Mouse (Mus musculus) hindbrain, embryonic 11.5 days (tissue): ENCODE measurements around the gene Vps72. TPM values are rescaled to one million over a fixed set of nuclear protein-coding genes. Genes with fewer than 3 reads are reported as not detected.

Experiments used
- ATAC-seq: fragments of 200-750 bp; cut with Nextera tagmentation; 2 replicates; pipeline ENCODE4 v1.8.0; 2017; ENCODE audit warnings: mild to moderate bottlenecking, moderate TSS enrichment, moderate library complexity; ENCODE audit not compliant: low FRiP score
- DNase-seq: peaks from one replicate; pipeline ENCODE4 v3.0.0-alpha.2; 2015; ENCODE audit warnings: low spot score
- H3K27ac ChIP-seq: fragments of 300-500 bp; sonication (generic); 2 replicates; pipeline ENCODE4 v1.5.1; 2014; ENCODE audit warnings: mild to moderate bottlenecking, low read depth, low read length
- H3K27me3 ChIP-seq: fragments of 300-500 bp; sonication (generic); 2 replicates; pipeline ENCODE4 v1.6.1; 2014; ENCODE audit warnings: mild to moderate bottlenecking, low read length, moderate library complexity, mixed read lengths; ENCODE audit not compliant: control insufficient read depth, insufficient read depth
- H3K36me3 ChIP-seq: fragments of 300-500 bp; sonication (generic); 2 replicates; pipeline ENCODE4 v1.6.1; 2014; ENCODE audit warnings: mild to moderate bottlenecking, low read length, moderate library complexity, mixed read lengths; ENCODE audit not compliant: control insufficient read depth, insufficient read depth
- H3K4me1 ChIP-seq: fragments of 300-500 bp; sonication (generic); replicated peaks from 2 replicates; pipeline ENCODE4 v1.6.1; 2014; ENCODE audit warnings: low read length, mixed read lengths; ENCODE audit not compliant: control insufficient read depth, insufficient read depth
- H3K4me2 ChIP-seq: fragments of 300-500 bp; sonication (generic); replicated peaks from 2 replicates; pipeline ENCODE4 v1.6.1; 2014; ENCODE audit warnings: mild to moderate bottlenecking, low read depth, low read length
- H3K4me3 ChIP-seq: fragments of 300-500 bp; sonication (generic); 2 replicates; pipeline ENCODE4 v1.5.1; 2014; ENCODE audit warnings: low read depth, low read length
- H3K9ac ChIP-seq: fragments of 300-500 bp; sonication (generic); 2 replicates; pipeline ENCODE4 v1.6.1; 2014; ENCODE audit warnings: low read depth, low read length
- H3K9me3 ChIP-seq: fragments of 300-500 bp; sonication (generic); 2 replicates; pipeline ENCODE4 v1.6.1; 2016; ENCODE audit warnings: low read length; ENCODE audit not compliant: control insufficient read depth
- WGBS: fragments of 180-500 bp; shearing (Covaris S2); extraction: QIAGEN DNeasy Blood & Tissue Kit; methylation state at CpG from one replicate; pipeline ENCODE4 v1.1.7; 2014; 5-methylcytosine and 5-hydroxymethylcytosine counted together
- polyA plus RNA-seq: library from polyadenylated mRNA; unstranded; fragments of >200 nt; fragmentation: Nextera tagmentation; extraction: Ambion mirVana; gene quantifications from 2 replicates; pipeline ENCODE4 v1.2.1, GENCODE M21; 2014

Vps72 gene
- polyA plus RNA-seq: 232 and 236 TPM in 2 replicates

- H3K27me3 ChIP-seq: no peaks in the 10 kb centered on the region
- ATAC-seq (peak; percentile 70), DNase-seq (peak; percentile 90)
- H3K4me2 ChIP-seq: peak within 1 kb of the TSS; percentile 27
- peak within 1 kb of the TSS; percentile 80 for H3K4me3 ChIP-seq
- peak within 1 kb of the TSS; percentile 96 for H3K9ac ChIP-seq
- WGBS: under 1% methylated on average over 49 of the region's 54 CpGs
- H3K9me3 ChIP-seq: no peaks in the 10 kb centered on the region
- H3K27ac ChIP-seq: peak within 1 kb of the TSS; percentile 97
- H3K36me3 ChIP-seq: peaks cover 6% of the 10 kb centered on the region
- no peaks in the 10 kb centered on the region; the same call in 1 of the 2 replicates for H3K4me1 ChIP-seq
These were observed at the start of gene Vps72 for GRCm38 (mm10) chr3:95110911-95111726. Vps72 (plus strand) TSS chr3:95111022.

GRCm38 (mm10) chr3:95063741-95064140 is 47.1 kb upstream of the Vps72 start:
- Histone ChIP-seq H3K4me2 (no peak overlapping the region), H3K4me1 (no peaks in the 10 kb centered on the region), H3K9ac (no peak overlapping the region), H3K4me3 (no peak overlapping the region), H3K27ac (no peak overlapping the region), H3K36me3 (peaks cover 21% of the 10 kb centered on the region), H3K27me3 (no peaks in the 10 kb centered on the region), H3K9me3 (no peaks in the 10 kb centered on the region)
- no peak for ATAC-seq
- WGBS: 91% methylated on average over 4 of the region's 4 CpGs
- no peak for DNase-seq

GRCm38 (mm10) chr3:95065553-95065952 is 45.3 kb upstream of the Vps72 start:
- H3K27me3 ChIP-seq: no peaks in the 10 kb centered on the region
- no peaks in the 10 kb centered on the region for H3K9me3 ChIP-seq
- H3K9ac ChIP-seq: no peak overlapping the region
- no peak overlapping the region for H3K4me3 ChIP-seq
- H3K4me2 ChIP-seq: no peak overlapping the region
- DNase-seq (no peak), ATAC-seq (no peak)
- H3K27ac ChIP-seq: no peak overlapping the region
- H3K36me3 ChIP-seq: peaks cover 26% of the 10 kb centered on the region
- 94% methylated on average over 1 of the region's 1 CpGs for WGBS
- no peaks in the 10 kb centered on the region for H3K4me1 ChIP-seq

GRCm38 (mm10) chr3:95066095-95066494 is 44.7 kb upstream of the Vps72 start:
- DNase-seq (no peak), ATAC-seq (no peak)
- Histone ChIP-seq H3K27ac (no peak overlapping the region), H3K4me3 (no peak overlapping the region), H3K36me3 (peaks cover 31% of the 10 kb centered on the region), H3K9ac (no peak overlapping the region), H3K4me2 (no peak overlapping the region), H3K9me3 (no peaks in the 10 kb centered on the region), H3K27me3 (no peaks in the 10 kb centered on the region), H3K4me1 (no peaks in the 10 kb centered on the region)
- WGBS: 94% methylated on average over 6 of the region's 6 CpGs

GRCm38 (mm10) chr3:95066570-95066969 is 44.3 kb upstream of the Vps72 start:
- no peak for ATAC-seq
- no peak overlapping the region for H3K4me2 ChIP-seq
- no peak overlapping the region for H3K27ac ChIP-seq
- DNase-seq: no peak
- no peaks in the 10 kb centered on the region for H3K9me3 ChIP-seq
- H3K4me1 ChIP-seq: no peaks in the 10 kb centered on the region
- 90% methylated on average over 11 of the region's 11 CpGs for WGBS
- H3K36me3 ChIP-seq: peaks cover 33% of the 10 kb centered on the region
- H3K4me3 ChIP-seq: no peak overlapping the region
- H3K27me3 ChIP-seq: no peaks in the 10 kb centered on the region
- H3K9ac ChIP-seq: no peak overlapping the region

GRCm38 (mm10) chr3:95071606-95072005 is 39.2 kb upstream of the Vps72 start:
- no peak for DNase-seq
- Histone ChIP-seq H3K36me3 (peaks cover 22% of the 10 kb centered on the region), H3K4me2 (no peak overlapping the region), H3K4me3 (no peak overlapping the region), H3K4me1 (no peaks in the 10 kb centered on the region), H3K9me3 (no peaks in the 10 kb centered on the region), H3K9ac (no peak overlapping the region), H3K27me3 (no peaks in the 10 kb centered on the region), H3K27ac (no peak overlapping the region)
- no peak for ATAC-seq
- WGBS: 91% methylated on average over 2 of the region's 2 CpGs

GRCm38 (mm10) chr3:95088071-95088470 is 22.8 kb upstream of the Vps72 start:
- Histone ChIP-seq H3K27me3 (no peaks in the 10 kb centered on the region), H3K4me3 (no peak overlapping the region), H3K9ac (no peak overlapping the region), H3K9me3 (no peaks in the 10 kb centered on the region), H3K36me3 (no peaks in the 10 kb centered on the region), H3K27ac (no peak overlapping the region), H3K4me1 (no peaks in the 10 kb centered on the region), H3K4me2 (no peak overlapping the region)
- DNase-seq (no peak), ATAC-seq (no peak)
- 100% methylated on average over 1 of the region's 1 CpGs for WGBS

- WGBS: 61% methylated on average over 2 of the region's 2 CpGs
- no peak overlapping the region for H3K27ac ChIP-seq
- no peaks in the 10 kb centered on the region for H3K9me3 ChIP-seq
- H3K4me3 ChIP-seq: no peak overlapping the region
- DNase-seq (no peak), ATAC-seq (no peak)
- H3K4me1 ChIP-seq: no peaks in the 10 kb centered on the region
- no peak overlapping the region for H3K9ac ChIP-seq
- no peaks in the 10 kb centered on the region for H3K36me3 ChIP-seq
- H3K4me2 ChIP-seq: no peak overlapping the region
- H3K27me3 ChIP-seq: no peaks in the 10 kb centered on the region
These were observed 10.0 kb upstream of the Vps72 start for GRCm38 (mm10) chr3:95100854-95101253.

GRCm38 (mm10) chr3:95105121-95105520 is 5.7 kb upstream of the Vps72 start:
- ATAC-seq (no peak), DNase-seq (no peak)
- Histone ChIP-seq H3K27ac (no peak overlapping the region), H3K27me3 (no peaks in the 10 kb centered on the region), H3K9ac (no peak overlapping the region), H3K4me2 (peak overlapping the region; percentile 46), H3K4me1 (no peaks in the 10 kb centered on the region), H3K4me3 (peak overlapping the region; percentile 94; the same call in 1 of the 2 replicates), H3K36me3 (no peaks in the 10 kb centered on the region), H3K9me3 (no peaks in the 10 kb centered on the region)
- 83% methylated on average over 4 of the region's 4 CpGs for WGBS
